Mouse (Mus musculus): ENCODE measurements around the gene Zfp354a. TPM values are rescaled to one million over a fixed set of nuclear protein-coding genes. Genes with fewer than 3 reads are reported as not detected.

The Zfp354a gene
- polyA plus RNA-seq, 1 experiment from 2014 or later, result 11.2 TPM

- ATAC-seq (ENCODE audit: low FRiP score), result no peak
- H3K27me3 ChIP-seq, result no peaks in the 10 kb centered on the region
- peak overlapping the region; percentile 77 for H3K4me2 ChIP-seq
- WGBS, result 17% methylated on average over 14 of the region's 14 CpGs
- H3K4me3 ChIP-seq, result peak overlapping the region; percentile 75
- H3K4me1 ChIP-seq (replicated peaks), result peaks cover 18% of the 10 kb centered on the region
- H3K9me3 ChIP-seq, result no peaks in the 10 kb centered on the region
- peak overlapping the region; percentile 82 for H3K9ac ChIP-seq
- peaks cover 36% of the 10 kb centered on the region for H3K36me3 ChIP-seq
- H3K27ac ChIP-seq, result 0 out of 2 replicates have a peak overlapping the region, but pooled peaks have one; percentile 46
Measured at GRCm38 (mm10) chr11:51059640-51060039, 583 bp downstream of the Zfp354a start.

GRCm38 (mm10) chr11:51060981-51061380, 1.9 kb downstream of the Zfp354a start:
- WGBS, result 96% methylated on average over 6 of the region's 6 CpGs
- H3K27me3 ChIP-seq, result no peaks in the 10 kb centered on the region
- H3K36me3 ChIP-seq, result peaks cover 49% of the 10 kb centered on the region
- peaks cover 18% of the 10 kb centered on the region for H3K4me1 ChIP-seq (replicated peaks)
- no peak overlapping the region for H3K4me3 ChIP-seq
- H3K9me3 ChIP-seq, result no peaks in the 10 kb centered on the region
- no peak overlapping the region for H3K4me2 ChIP-seq
- no peak overlapping the region for H3K9ac ChIP-seq
- ATAC-seq (ENCODE audit: low FRiP score), result no peak
- H3K27ac ChIP-seq, result no peak overlapping the region

- 94% methylated on average over 7 of the region's 7 CpGs for WGBS
- H3K27ac ChIP-seq, result no peak overlapping the region
- no peak overlapping the region for H3K9ac ChIP-seq
- peaks cover 18% of the 10 kb centered on the region for H3K4me1 ChIP-seq (replicated peaks)
- H3K9me3 ChIP-seq, result no peaks in the 10 kb centered on the region
- no peak for ATAC-seq (ENCODE audit: low FRiP score)
- no peak overlapping the region for H3K4me3 ChIP-seq
- H3K27me3 ChIP-seq, result no peaks in the 10 kb centered on the region
- H3K4me2 ChIP-seq, result no peak overlapping the region
- peaks cover 72% of the 10 kb centered on the region for H3K36me3 ChIP-seq
Measured at GRCm38 (mm10) chr11:51063276-51063675, 4.2 kb downstream of the Zfp354a start.

- no peak overlapping the region for H3K9ac ChIP-seq
- H3K9me3 ChIP-seq, result no peaks in the 10 kb centered on the region
- H3K36me3 ChIP-seq, result peaks cover 78% of the 10 kb centered on the region
- H3K4me2 ChIP-seq, result no peak overlapping the region
- H3K27ac ChIP-seq, result no peak overlapping the region
- WGBS, result 96% methylated on average over 8 of the region's 8 CpGs
- H3K27me3 ChIP-seq, result no peaks in the 10 kb centered on the region
- no peak overlapping the region for H3K4me3 ChIP-seq
- H3K4me1 ChIP-seq (replicated peaks), result peaks cover 18% of the 10 kb centered on the region
- ATAC-seq (ENCODE audit: low FRiP score), result no peak
Measured at GRCm38 (mm10) chr11:51063841-51064240, 4.8 kb downstream of the Zfp354a start.

GRCm38 (mm10) chr11:51084527-51084926, 25.5 kb downstream of the Zfp354a start:
- Histone ChIP-seq H3K4me3 (no peak overlapping the region), H3K9ac (no peak overlapping the region), H3K4me2 (no peak overlapping the region), H3K36me3 (no peaks in the 10 kb centered on the region), H3K27me3 (0 out of 2 replicates have a peak, but pooled peaks cover 3% of the 10 kb centered on the region), H3K4me1 (replicated peaks) (no peaks in the 10 kb centered on the region), H3K9me3 (no peaks in the 10 kb centered on the region), H3K27ac (no peak overlapping the region)
- ATAC-seq (ENCODE audit: low FRiP score), result no peak
- WGBS, result 57% methylated on average over 7 of the region's 7 CpGs

GRCm38 (mm10) chr11:51085269-51085668, 26.2 kb downstream of the Zfp354a start:
- H3K4me2 ChIP-seq, result no peak overlapping the region
- no peak overlapping the region for H3K27ac ChIP-seq
- H3K4me1 ChIP-seq (replicated peaks), result no peaks in the 10 kb centered on the region
- no peaks in the 10 kb centered on the region for H3K9me3 ChIP-seq
- no peaks in the 10 kb centered on the region for H3K36me3 ChIP-seq
- ATAC-seq (ENCODE audit: low FRiP score), result no peak
- H3K9ac ChIP-seq, result no peak overlapping the region
- 0 out of 2 replicates have a peak, but pooled peaks cover 3% of the 10 kb centered on the region for H3K27me3 ChIP-seq
- no peak overlapping the region for H3K4me3 ChIP-seq
- WGBS, result 68% methylated on average over 13 of the region's 13 CpGs

GRCm38 (mm10) chr11:51107261-51107660, 48.2 kb downstream of the Zfp354a start:
- no peak overlapping the region for H3K4me2 ChIP-seq
- no peak for ATAC-seq (ENCODE audit: low FRiP score)
- H3K36me3 ChIP-seq, result no peaks in the 10 kb centered on the region
- H3K4me1 ChIP-seq (replicated peaks), result no peaks in the 10 kb centered on the region
- 77% methylated on average over 2 of the region's 2 CpGs for WGBS
- H3K4me3 ChIP-seq, result no peak overlapping the region
- no peaks in the 10 kb centered on the region for H3K27me3 ChIP-seq
- no peak overlapping the region for H3K27ac ChIP-seq
- no peak overlapping the region for H3K9ac ChIP-seq
- 0 out of 2 replicates have a peak, but pooled peaks cover 3% of the 10 kb centered on the region for H3K9me3 ChIP-seq

- Histone ChIP-seq H3K9me3 (0 out of 2 replicates have a peak, but pooled peaks cover 3% of the 10 kb centered on the region), H3K27ac (no peak overlapping the region), H3K4me2 (no peak overlapping the region), H3K4me3 (no peak overlapping the region), H3K4me1 (replicated peaks) (no peaks in the 10 kb centered on the region), H3K9ac (no peak overlapping the region), H3K36me3 (no peaks in the 10 kb centered on the region), H3K27me3 (no peaks in the 10 kb centered on the region)
- WGBS, result 69% methylated on average over 3 of the region's 3 CpGs
- no peak for ATAC-seq (ENCODE audit: low FRiP score)
Measured at GRCm38 (mm10) chr11:51110621-51111020, 51.6 kb downstream of the Zfp354a start.

Other genes with a start within 250 kb of the Zfp354a start
- 53.1 and 55.6 TPM in 2 replicates for gene Zfp354c, start 231.5 kb upstream of the Zfp354a start, polyA plus RNA-seq (2015; fragmentation: Nextera tagmentation; extraction: Ambion mirVana)
- gene Zfp879, start 217.7 kb upstream of the Zfp354a start, polyA plus RNA-seq (2015; fragmentation: Nextera tagmentation; extraction: Ambion mirVana), result 0.86 and 1.5 TPM in 2 replicates
- gene Grm6, start 208.6 kb upstream of the Zfp354a start, polyA plus RNA-seq (2015; fragmentation: Nextera tagmentation; extraction: Ambion mirVana), result not detected in 2 replicates
- 13.2 and 13.3 TPM in 2 replicates for gene Zfp454, start 171.6 kb upstream of the Zfp354a start, polyA plus RNA-seq (2015; fragmentation: Nextera tagmentation; extraction: Ambion mirVana)
- 44.6 and 46.2 TPM in 2 replicates for gene Zfp2, start 143.1 kb upstream of the Zfp354a start, polyA plus RNA-seq (2015; fragmentation: Nextera tagmentation; extraction: Ambion mirVana)
- 3.4 and 4.3 TPM in 2 replicates for gene Zfp354b, start 127.6 kb upstream of the Zfp354a start, polyA plus RNA-seq (2015; fragmentation: Nextera tagmentation; extraction: Ambion mirVana)
- not detected in 2 replicates for gene 4933414I15Rik, start 115.5 kb upstream of the Zfp354a start, polyA plus RNA-seq (2015; fragmentation: Nextera tagmentation; extraction: Ambion mirVana)
- gene Prop1, start 105.5 kb upstream of the Zfp354a start, polyA plus RNA-seq (2015; fragmentation: Nextera tagmentation; extraction: Ambion mirVana), result not detected in 2 replicates
- not detected in 2 replicates for gene Olfr1378, start 92.7 kb upstream of the Zfp354a start, polyA plus RNA-seq (2015; fragmentation: Nextera tagmentation; extraction: Ambion mirVana)
- gene Olfr1377, start 77.3 kb upstream of the Zfp354a start, polyA plus RNA-seq (2015; fragmentation: Nextera tagmentation; extraction: Ambion mirVana), result not detected in 2 replicates
- not detected in 2 replicates for gene Olfr51, start 55.7 kb upstream of the Zfp354a start, polyA plus RNA-seq (2015; fragmentation: Nextera tagmentation; extraction: Ambion mirVana)
- not detected in 2 replicates for gene Olfr54, start 45.0 kb upstream of the Zfp354a start, polyA plus RNA-seq (2015; fragmentation: Nextera tagmentation; extraction: Ambion mirVana)
- not detected in 2 replicates for gene Olfr1375, start 11.1 kb upstream of the Zfp354a start, polyA plus RNA-seq (2015; fragmentation: Nextera tagmentation; extraction: Ambion mirVana)
- not detected in 2 replicates for gene Gm12569, start 161.2 kb downstream of the Zfp354a start, polyA plus RNA-seq (2015; fragmentation: Nextera tagmentation; extraction: Ambion mirVana)
- gene Clk4, start 202.5 kb downstream of the Zfp354a start, polyA plus RNA-seq (2015; fragmentation: Nextera tagmentation; extraction: Ambion mirVana), result 147 and 150 TPM in 2 replicates
- 0.26 and 0.27 TPM in 2 replicates for gene BC049762, start 203.8 kb downstream of the Zfp354a start, polyA plus RNA-seq (2015; fragmentation: Nextera tagmentation; extraction: Ambion mirVana)
- 6.9 and 7.1 TPM in 2 replicates for gene Col23a1, start 230.7 kb downstream of the Zfp354a start, polyA plus RNA-seq (2015; fragmentation: Nextera tagmentation; extraction: Ambion mirVana)